Mouse (Mus musculus) midbrain, embryonic 12.5 days (tissue): ENCODE results near the gene Hmbs. TPM values are rescaled to one million over a fixed set of nuclear protein-coding genes. Genes with fewer than 3 reads are reported as not detected.
"Not testable (repeated sequence)": the region's sequence is repeated elsewhere in the genome, so short reads cannot be mapped to it uniquely, and the experiment has no call there.

Experiments
- ATAC-seq: fragments of 200-750 bp; cut with Nextera tagmentation; 2 replicates; pipeline ENCODE4 v1.8.0; 2017; ENCODE audit warnings: low read depth, moderate TSS enrichment, moderate library complexity; ENCODE audit not compliant: low FRiP score
- H3K27ac ChIP-seq: fragments of 300-500 bp; sonication (generic); replicated peaks from 2 replicates; pipeline ENCODE4 v1.5.1; 2016; ENCODE audit warnings: mild to moderate bottlenecking
- H3K27me3 ChIP-seq: fragments of 300-500 bp; sonication (generic); 2 replicates; pipeline ENCODE4 v1.6.1; 2016; ENCODE audit warnings: mild to moderate bottlenecking
- H3K36me3 ChIP-seq: fragments of 300-500 bp; sonication (generic); 2 replicates; pipeline ENCODE4 v1.6.1; 2016
- H3K4me1 ChIP-seq: fragments of 300-500 bp; sonication (generic); 2 replicates; pipeline ENCODE4 v1.6.1; 2016
- H3K4me2 ChIP-seq: fragments of 300-500 bp; sonication (generic); replicated peaks from 2 replicates; pipeline ENCODE4 v1.6.1; 2016; ENCODE audit warnings: mild to moderate bottlenecking, moderate library complexity
- H3K4me3 ChIP-seq: fragments of 300-500 bp; sonication (generic); 2 replicates; pipeline ENCODE4 v1.5.1; 2016; ENCODE audit warnings: mild to moderate bottlenecking
- H3K9ac ChIP-seq: fragments of 300-500 bp; sonication (generic); replicated peaks from 2 replicates; pipeline ENCODE4 v1.6.1; 2016; ENCODE audit warnings: mild to moderate bottlenecking, moderate library complexity
- H3K9me3 ChIP-seq: fragments of 300-500 bp; sonication (generic); 2 replicates; pipeline ENCODE4 v1.6.1; 2016; ENCODE audit warnings: mild to moderate bottlenecking
- WGBS: fragments of 180-500 bp; shearing (Covaris S2); methylation state at CpG from one replicate; pipeline ENCODE4 v1.1.7; 2016; 5-methylcytosine and 5-hydroxymethylcytosine counted together
- polyA plus RNA-seq: library from polyadenylated mRNA; unstranded; fragments of >200 nt; fragmentation: Nextera tagmentation; extraction: Ambion mirVana; gene quantifications from 2 replicates; pipeline ENCODE4 v1.2.1, GENCODE M21; 2016

Hmbs gene
- polyA plus RNA-seq, 1 experiment from 2014 or later: 109 TPM

DNA sequence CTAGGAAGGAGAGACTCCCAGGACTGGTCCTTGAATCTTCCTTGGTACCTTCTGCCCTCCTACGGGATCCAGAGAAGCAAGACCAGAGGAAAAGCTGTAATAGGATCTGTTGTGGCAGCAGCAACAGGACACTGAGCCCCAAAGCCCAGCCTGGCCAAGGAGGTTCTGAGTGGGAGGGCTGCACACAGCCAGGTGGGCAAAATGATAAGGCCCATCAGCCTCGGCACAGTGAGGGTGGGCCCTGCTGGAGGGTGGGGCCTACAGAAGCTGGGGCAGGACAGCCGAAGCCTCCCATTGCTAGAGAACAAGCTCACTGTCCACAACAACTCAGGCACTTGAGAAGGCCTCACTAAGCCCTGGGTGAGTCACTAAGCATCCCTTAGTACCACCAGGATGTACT is 1.9 kb downstream of the Hmbs start:
- no peak overlapping the region for H3K4me2 ChIP-seq
- H3K4me1 ChIP-seq: peaks cover 26% of the 10 kb centered on the region
- H3K27me3 ChIP-seq: no peaks in the 10 kb centered on the region
- H3K9ac ChIP-seq: no peak overlapping the region
- WGBS: 85% methylated on average over 3 of the region's 3 CpGs
- peaks cover 32% of the 10 kb centered on the region for H3K36me3 ChIP-seq
- H3K9me3 ChIP-seq: no peaks in the 10 kb centered on the region
- no peak overlapping the region for H3K27ac ChIP-seq
- no peak overlapping the region for H3K4me3 ChIP-seq
- ATAC-seq: no peak

DNA sequence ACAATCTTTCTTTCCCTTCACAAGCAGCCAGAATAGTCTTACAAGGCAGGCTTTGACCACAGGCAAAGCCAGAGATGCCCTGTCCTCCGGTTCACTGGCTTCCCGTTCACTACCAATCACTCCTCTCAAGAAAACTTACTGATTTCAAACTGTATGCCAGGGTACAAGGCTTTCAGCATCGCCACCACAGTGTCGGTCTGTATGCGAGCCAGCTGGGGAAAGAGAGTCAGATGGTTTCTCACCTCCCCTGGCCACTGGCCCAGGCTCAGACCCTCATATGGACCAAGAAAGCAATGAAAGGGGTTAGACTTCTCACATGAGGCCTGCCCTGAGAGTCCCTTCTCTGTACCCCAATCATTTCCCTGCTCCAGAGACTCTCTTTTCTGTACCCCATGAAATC is 2.5 kb downstream of the Hmbs start:
- Histone ChIP-seq H3K4me3 (no peak overlapping the region), H3K4me1 (peaks cover 32% of the 10 kb centered on the region), H3K36me3 (peaks cover 28% of the 10 kb centered on the region), H3K9me3 (no peaks in the 10 kb centered on the region), H3K4me2 (no peak overlapping the region), H3K9ac (no peak overlapping the region), H3K27ac (no peak overlapping the region), H3K27me3 (no peaks in the 10 kb centered on the region)
- 95% methylated on average over 5 of the region's 5 CpGs for WGBS
- no peak for ATAC-seq

DNA sequence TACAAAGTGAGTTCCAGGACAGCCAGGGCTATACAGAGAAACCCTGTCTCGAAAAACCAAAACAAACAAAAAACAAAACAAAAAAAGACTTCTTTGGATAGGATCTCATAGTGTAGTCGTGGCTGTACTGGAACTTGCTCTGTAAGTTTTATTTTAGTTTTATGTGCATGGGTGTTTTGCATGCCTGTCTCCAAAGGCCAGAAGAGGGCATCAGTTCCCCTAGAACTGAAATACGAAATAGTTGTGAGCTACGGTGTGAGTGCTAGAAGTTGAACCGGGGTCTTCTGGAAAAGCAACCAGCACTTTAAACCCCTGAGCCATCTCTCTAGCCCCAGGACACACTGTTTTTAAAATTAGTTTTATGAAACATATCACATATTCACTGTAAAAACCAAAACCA is 5.5 kb downstream of the Hmbs start:
- H3K36me3 ChIP-seq: peaks cover 33% of the 10 kb centered on the region
- 83% methylated on average over 5 of the region's 5 CpGs for WGBS
- H3K4me2 ChIP-seq: no peak overlapping the region
- no peak overlapping the region for H3K9ac ChIP-seq
- no peak overlapping the region for H3K27ac ChIP-seq
- no peaks in the 10 kb centered on the region for H3K27me3 ChIP-seq
- no peaks in the 10 kb centered on the region for H3K9me3 ChIP-seq
- peaks cover 32% of the 10 kb centered on the region for H3K4me1 ChIP-seq
- H3K4me3 ChIP-seq: no peak overlapping the region
- ATAC-seq: no peak

DNA sequence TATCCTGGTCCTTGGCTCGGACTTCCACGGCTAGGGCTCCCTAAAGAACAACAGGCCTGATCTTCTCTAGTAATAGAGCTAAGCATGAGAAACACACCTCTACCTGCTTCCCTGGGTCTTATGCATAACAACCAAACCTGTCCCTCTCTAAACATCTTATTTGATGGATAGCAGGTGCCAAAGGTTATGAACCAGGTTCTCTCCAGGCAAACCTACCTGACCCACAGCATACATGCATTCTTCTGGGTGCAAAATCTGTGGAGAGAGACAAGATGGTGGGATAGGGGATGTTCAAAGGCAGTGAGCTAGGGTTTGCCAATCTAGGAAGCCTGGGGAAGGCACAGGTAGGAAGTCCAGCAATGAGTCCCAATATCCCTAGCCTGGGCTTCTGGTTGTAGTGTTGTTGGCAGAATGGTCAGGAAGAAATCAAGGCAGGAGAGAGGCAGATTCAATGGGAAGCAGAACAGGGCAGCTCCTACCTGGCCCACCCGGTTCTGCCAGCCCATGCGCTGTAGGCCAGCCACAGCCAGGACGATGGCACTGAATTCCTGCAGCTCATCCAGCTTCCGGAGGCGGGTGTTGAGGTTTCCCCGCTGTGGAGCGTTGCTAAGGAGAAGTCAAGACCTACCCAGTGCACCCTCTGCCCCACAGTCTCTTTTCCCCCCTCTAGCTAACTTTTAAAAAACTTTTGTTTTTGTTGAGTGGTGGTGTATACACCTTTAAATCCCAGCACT is 6.4 kb downstream of the Hmbs start:
- Histone ChIP-seq H3K4me2 (peak overlapping the region; percentile 79), H3K4me1 (peaks cover 23% of the 10 kb centered on the region), H3K9me3 (no peaks in the 10 kb centered on the region), H3K9ac (no peak overlapping the region; the same call in 1 of the 2 replicates), H3K4me3 (peak overlapping the region; percentile 95), H3K36me3 (peaks cover 42% of the 10 kb centered on the region), H3K27me3 (no peaks in the 10 kb centered on the region), H3K27ac (no peak overlapping the region)
- ATAC-seq: no peak
- WGBS: 69% methylated on average over 9 of the region's 9 CpGs

DNA sequence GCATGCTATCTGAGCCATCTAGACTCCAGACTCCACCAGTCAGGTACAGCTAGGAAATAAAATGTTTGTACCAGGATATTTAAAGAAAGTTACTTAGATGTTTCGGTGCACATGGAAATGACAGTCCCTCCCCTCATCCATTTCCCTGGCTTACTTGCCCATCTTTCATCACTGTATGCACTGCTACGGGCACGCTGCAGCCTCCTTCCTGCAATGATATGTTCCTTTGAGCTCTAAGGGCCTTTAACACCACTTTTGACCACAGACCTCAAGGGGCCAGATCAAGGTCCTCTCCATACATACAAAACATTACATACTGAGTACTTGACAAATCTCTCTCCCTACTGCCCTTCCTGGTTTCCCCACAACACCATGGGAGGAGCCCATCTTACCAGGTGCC is 7.1 kb downstream of the Hmbs start:
- Histone ChIP-seq H3K27me3 (no peaks in the 10 kb centered on the region), H3K4me1 (peaks cover 22% of the 10 kb centered on the region), H3K9me3 (no peaks in the 10 kb centered on the region), H3K4me2 (peak overlapping the region; percentile 79), H3K36me3 (peaks cover 47% of the 10 kb centered on the region), H3K27ac (0 out of 2 replicates have a peak overlapping the region, but pooled peaks have one; percentile 15), H3K4me3 (peak overlapping the region; percentile 95), H3K9ac (peak overlapping the region; percentile 55)
- WGBS: 84% methylated on average over 3 of the region's 3 CpGs
- ATAC-seq: no peak

DNA sequence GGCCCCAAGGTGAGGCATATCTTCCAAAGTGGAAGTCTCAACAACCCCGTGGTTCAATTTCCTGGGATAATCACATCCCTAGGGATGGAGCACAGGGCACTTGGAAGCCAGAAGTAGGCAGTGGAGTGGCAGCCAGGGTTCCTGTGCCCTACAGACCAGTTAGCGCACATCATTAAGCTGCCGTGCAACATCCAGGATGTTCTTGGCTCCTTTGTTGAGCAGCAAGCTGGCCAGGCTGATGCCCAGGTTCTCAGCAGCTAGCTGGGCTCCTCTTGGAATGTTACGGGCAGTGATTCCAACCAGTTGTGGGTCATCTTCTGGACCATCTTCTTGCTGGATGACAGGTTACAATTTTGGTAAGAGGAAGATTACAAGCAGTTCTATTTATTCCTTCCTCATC is 7.5 kb downstream of the Hmbs start:
- peaks cover 22% of the 10 kb centered on the region for H3K4me1 ChIP-seq

DNA sequence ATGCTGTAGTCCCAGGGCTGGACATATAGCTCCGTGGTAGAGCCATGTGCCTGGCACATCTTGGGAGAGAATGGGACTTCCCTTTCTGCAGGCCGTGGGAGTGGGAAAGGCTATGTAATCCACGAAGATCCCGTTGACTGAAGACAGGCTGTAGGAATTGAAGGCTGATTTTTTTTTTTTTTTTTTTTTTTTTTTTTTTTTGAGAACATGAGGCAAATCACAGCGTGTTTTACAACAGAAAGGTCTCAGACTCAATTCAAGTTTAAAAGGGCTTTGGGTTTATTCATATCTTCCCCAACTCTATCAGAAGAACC is 8.0 kb downstream of the Hmbs start:
- peaks cover 51% of the 10 kb centered on the region for H3K36me3 ChIP-seq
- 2% methylated on average over 5 of the region's 5 CpGs for WGBS
- no peak for ATAC-seq

More for the DNA sequence above, 7.5 kb downstream of the Hmbs start:
- not testable (repeated sequence) for H3K27me3 ChIP-seq, ATAC-seq, H3K9me3 ChIP-seq
- WGBS: 39% methylated on average over 4 of the region's 4 CpGs
- H3K4me2 ChIP-seq: peak overlapping the region; percentile 79
- H3K36me3 ChIP-seq: peaks cover 51% of the 10 kb centered on the region
- H3K9ac ChIP-seq: peak overlapping the region; percentile 55
- 0 out of 2 replicates have a peak overlapping the region, but pooled peaks have one; percentile 15 for H3K27ac ChIP-seq
- peak overlapping the region; percentile 95 for H3K4me3 ChIP-seq

DNA sequence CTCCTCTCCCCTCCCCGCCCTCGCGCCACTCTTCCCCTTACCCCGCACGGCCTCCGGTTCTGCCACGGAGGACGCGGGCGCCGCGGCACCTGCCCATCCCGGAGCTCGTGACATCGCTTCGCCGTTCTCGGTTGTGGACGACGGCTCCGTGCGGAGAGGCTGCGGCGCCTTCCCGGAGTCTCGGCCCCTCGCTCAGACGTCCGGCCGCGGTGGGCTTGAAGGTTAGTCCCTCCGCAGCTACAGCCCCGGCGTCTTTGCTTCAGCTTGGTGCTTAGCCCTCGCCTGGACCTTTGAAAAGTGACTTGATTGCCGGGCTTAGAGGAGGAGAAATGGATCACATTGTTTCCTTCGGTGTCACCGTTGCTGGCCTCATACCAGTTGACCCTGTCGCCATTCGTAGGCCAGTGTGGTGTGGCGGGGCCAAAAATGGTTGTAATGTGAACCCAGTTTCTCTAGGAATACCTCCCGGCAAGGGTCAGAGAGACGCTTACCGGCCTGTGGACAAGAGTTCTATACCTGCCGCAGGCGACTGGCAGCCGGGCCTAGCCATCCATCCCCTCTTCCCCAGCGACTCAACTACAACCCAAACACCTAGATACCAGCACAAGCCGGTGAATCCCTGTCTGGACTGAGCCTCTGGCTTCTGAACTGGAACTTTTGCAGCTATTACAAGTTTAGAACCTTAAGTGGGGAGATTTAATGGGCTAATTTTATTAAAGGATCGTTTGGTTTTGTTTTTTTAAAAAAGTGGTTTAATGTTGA is 8.5 kb downstream of the Hmbs start:
- H3K4me1 ChIP-seq: peaks cover 22% of the 10 kb centered on the region
- H3K9me3 ChIP-seq: no peaks in the 10 kb centered on the region
- H3K27me3 ChIP-seq: no peaks in the 10 kb centered on the region
- ATAC-seq: peak; percentile 18
- peak overlapping the region; percentile 79 for H3K4me2 ChIP-seq
- peak overlapping the region; percentile 99 for H3K9ac ChIP-seq
- peak overlapping the region; percentile 95 for H3K4me3 ChIP-seq
- peak overlapping the region; percentile 96 for H3K27ac ChIP-seq
- WGBS: under 1% methylated on average over 50 of the region's 50 CpGs
- peaks cover 54% of the 10 kb centered on the region for H3K36me3 ChIP-seq

More for the DNA sequence above, 8.0 kb downstream of the Hmbs start:
- H3K27me3 ChIP-seq: no peaks in the 10 kb centered on the region
- H3K4me2 ChIP-seq: peak overlapping the region; percentile 79
- no peaks in the 10 kb centered on the region for H3K9me3 ChIP-seq
- 0 out of 2 replicates have a peak overlapping the region, but pooled peaks have one; percentile 96 for H3K27ac ChIP-seq
- H3K4me1 ChIP-seq: peaks cover 22% of the 10 kb centered on the region
- peak overlapping the region; percentile 99 for H3K9ac ChIP-seq
- H3K4me3 ChIP-seq: peak overlapping the region; percentile 95

DNA sequence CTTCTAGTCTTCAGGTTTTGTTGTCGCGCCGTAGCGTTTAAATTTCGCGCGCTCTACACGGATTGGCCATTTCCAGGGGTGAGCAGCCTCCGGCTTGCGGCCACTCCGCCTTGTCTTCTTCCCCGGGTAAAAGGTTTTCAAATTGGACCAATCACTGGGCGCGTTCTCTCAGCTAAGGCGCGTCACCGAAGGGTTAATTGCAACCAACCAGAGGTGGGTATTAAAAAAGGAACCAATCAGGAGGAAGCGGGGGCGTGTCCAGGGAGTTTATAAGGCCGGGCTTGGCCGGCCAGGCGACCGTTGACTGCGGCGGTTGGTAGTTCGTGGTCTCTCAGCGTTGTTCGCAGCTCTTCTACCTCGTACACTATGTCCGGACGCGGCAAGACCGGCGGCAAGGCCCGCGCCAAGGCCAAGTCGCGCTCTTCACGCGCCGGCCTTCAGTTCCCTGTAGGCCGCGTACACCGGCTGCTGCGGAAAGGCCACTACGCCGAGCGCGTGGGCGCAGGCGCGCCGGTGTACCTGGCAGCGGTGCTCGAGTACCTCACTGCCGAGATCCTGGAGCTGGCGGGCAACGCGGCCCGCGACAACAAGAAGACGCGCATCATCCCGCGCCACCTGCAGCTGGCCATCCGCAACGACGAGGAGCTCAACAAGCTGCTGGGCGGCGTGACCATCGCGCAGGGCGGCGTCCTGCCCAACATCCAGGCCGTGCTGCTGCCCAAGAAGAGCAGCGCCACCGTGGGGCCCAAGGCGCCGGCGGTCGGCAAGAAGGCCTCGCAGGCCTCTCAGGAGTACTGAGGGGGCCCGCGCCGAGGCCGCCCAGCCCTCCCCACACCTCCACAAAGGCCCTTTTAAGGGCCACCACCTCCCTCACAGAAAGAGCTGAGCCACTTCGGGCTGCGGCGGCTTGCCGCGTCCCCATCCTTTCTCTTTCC is 9.4 kb downstream of the Hmbs start, which contains the start of gene H2afx:
Gene H2afx (plus strand): TSS at position 299 of the 935 bp plus-strand sequence.
- Histone ChIP-seq H3K27ac (peak within 1 kb of the TSS; percentile 96), H3K27me3 (no peaks in the 10 kb centered on the region), H3K9me3 (no peaks in the 10 kb centered on the region), H3K36me3 (peaks cover 57% of the 10 kb centered on the region), H3K9ac (peak within 1 kb of the TSS; percentile 99), H3K4me1 (peaks cover 22% of the 10 kb centered on the region), H3K4me2 (peak within 1 kb of the TSS; percentile 79), H3K4me3 (peak within 1 kb of the TSS; percentile 95)
- peak; percentile 95 for ATAC-seq
- WGBS: under 1% methylated on average over 90 of the region's 91 CpGs

DNA sequence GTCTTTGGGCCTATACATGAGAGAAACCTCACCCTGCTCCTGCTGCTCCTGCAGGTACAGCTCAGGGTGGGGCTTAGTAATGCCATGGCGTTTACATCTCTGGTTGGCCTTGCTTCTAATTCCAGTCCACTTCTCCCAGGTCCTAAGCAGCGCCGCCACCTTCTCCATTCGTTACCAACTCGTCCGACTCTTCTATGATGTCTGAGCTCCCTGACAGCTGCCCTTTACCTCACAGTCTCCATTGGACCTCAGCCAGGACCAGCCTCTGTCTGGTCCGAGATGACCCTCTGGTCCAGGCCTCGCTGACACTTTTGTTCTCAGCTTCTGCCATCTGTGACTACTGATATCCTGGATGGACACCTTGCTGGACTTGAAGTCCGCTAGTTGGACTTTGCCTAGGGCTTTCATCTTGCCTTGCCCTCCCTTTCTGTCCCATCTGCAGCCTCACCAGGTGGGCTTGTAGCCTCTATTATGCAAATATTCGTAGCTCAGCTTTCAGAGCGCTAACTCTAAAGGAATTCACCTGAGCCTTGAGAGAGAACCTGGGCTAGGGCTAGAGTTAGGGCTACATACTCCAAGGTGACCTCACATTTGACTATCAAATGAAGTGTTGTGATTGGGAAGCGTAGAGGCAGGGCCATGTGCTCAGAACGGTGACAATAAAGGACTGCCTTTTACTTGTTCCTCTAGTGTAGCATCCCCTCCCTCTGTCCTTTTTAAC is 10.9 kb downstream of the Hmbs start:
- H3K36me3 ChIP-seq: peaks cover 59% of the 10 kb centered on the region
- H3K4me1 ChIP-seq: peaks cover 22% of the 10 kb centered on the region
- H3K27ac ChIP-seq: no peak overlapping the region
- 95% methylated on average over 13 of the region's 13 CpGs for WGBS
- no peaks in the 10 kb centered on the region for H3K27me3 ChIP-seq
- no peaks in the 10 kb centered on the region for H3K9me3 ChIP-seq
- no peak overlapping the region for H3K4me2 ChIP-seq
- no peak for ATAC-seq
- no peak overlapping the region for H3K4me3 ChIP-seq
- H3K9ac ChIP-seq: no peak overlapping the region

DNA sequence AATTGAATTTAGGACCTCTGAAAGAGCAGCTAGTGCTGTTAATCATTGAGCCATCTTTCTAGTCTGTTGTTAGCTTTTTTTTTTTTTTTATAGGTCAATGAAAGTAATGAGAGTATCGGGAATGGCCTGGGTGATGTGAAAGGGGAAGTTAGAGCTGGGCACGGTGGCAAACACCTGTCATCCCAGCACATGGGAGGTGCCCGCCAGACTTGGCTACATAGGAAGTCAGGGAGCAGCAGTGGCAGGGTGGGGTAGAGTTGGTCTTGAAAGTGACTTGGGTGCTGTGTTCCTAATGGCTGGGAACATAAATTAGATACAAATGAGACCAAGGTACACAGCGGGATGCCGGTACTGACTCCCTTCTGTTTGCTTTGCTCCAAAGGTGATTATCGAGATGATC is 13.3 kb downstream of the Hmbs start:
- 94% methylated on average over 6 of the region's 6 CpGs for WGBS
- peaks cover 52% of the 10 kb centered on the region for H3K36me3 ChIP-seq
- H3K4me1 ChIP-seq: peaks cover 15% of the 10 kb centered on the region

More for the DNA sequence above, 13.3 kb downstream of the Hmbs start:
- Histone ChIP-seq H3K27ac (no peak overlapping the region), H3K27me3 (no peaks in the 10 kb centered on the region), H3K9me3 (no peaks in the 10 kb centered on the region), H3K4me2 (no peak overlapping the region), H3K9ac (no peak overlapping the region), H3K4me3 (no peak overlapping the region)
- no peak for ATAC-seq
